Mouse (Mus musculus) CD4-positive helper T cell, adult 2 months (primary cell): ENCODE results near the gene Olfr1247.
"Not testable (repeated sequence)": the region's sequence is repeated elsewhere in the genome, so short reads cannot be mapped to it uniquely, and the experiment has no call there.

Source experiments
- DNase-seq: peaks from one replicate; pipeline ENCODE4 v3.0.0-alpha.2; 2012; ENCODE audit warnings: low read depth, missing footprints, low spot score

Gene Olfr1247

DNA sequence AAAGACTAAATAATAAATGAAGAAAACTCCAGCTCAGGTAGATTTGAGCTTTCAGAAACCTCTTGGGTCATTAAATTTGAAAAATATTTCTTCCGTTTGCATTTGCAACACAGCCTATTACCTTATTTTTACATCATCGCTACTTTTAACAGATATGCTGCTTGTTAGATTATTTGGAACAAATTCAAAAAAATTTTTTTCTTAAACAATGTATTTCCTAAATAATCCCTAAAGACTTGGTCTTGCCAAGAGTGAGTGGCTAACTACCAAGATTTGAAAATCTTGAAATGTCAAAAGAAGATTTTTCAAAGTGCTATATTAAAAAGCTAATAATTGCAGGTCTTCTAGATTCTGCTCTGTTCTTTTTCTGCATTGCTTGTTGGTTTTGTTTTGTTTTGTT lies at the start of gene Olfr1247:
Olfr1247 (minus strand) TSS at position 101 of the 400 bp plus-strand sequence.
- no peak for DNase-seq

DNA sequence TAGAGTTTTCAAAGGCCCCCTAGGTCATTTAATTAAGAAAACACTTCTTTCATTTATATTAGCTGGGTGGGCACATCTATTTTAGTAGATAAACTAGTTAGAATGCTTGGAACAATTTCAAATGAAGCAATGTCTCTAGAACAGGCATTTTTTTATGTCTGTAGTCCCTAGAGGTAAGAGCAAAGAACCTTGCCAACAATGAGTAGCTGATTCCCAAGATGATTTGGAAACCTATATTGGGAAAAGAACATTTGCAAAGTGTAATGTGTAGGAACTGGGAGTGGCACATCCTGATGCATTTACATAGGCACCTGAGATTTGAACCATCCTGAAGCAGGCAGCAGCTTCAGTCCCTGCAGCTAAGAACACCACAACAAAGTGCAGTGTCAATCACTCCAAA lies 47.4 kb upstream of the Olfr1247 start, which contains the start of gene Olfr1250:
Olfr1250 (minus strand) TSS at position 101 of the 400 bp plus-strand sequence.
- no peak for DNase-seq

DNA sequence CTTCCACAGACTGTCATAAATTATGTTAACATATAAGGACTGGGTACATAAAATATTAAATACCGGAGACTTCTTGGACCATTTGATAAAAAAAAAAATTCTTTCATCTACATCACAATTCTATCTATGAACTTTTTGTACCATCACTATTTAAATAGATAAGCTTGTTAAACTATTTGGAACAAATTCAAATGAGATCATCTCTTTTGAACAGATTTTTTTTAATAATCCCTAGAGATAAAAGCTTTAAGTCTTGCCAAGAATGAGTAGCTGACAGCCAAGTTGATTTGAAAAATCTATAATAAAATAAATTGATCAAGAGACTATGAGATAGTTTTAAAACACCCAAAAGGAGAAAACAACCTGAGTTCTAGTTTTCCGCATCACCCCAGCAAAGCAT lies 21.0 kb upstream of the Olfr1247 start, which contains the start of gene Olfr1249:
Olfr1249 (minus strand) TSS at position 101 of the 400 bp plus-strand sequence.
- no peak for DNase-seq

DNA sequence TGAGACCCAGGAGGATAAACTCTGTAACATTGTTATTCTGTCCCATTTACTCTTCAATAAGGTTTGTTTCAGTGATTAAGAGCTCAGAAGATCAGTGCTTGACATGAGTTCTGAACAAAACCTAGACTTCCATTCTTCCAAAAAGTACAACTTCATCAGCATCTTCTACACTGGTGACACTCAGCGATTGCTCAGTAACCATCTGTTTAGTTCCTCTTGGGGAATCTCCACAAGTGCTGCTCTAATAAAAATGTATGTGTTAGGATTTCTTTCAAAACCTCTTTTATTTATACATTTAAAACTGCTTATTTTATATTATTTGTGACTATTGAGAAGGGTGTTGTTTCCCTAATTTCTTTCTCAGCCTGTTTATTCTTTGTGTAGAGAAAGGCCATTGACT lies 4.2 kb upstream of the Olfr1247 start, which contains the start of gene Olfr1248:
Olfr1248 (minus strand) TSS at position 101 of the 400 bp plus-strand sequence.
- DNase-seq, result not testable (repeated sequence)

DNA sequence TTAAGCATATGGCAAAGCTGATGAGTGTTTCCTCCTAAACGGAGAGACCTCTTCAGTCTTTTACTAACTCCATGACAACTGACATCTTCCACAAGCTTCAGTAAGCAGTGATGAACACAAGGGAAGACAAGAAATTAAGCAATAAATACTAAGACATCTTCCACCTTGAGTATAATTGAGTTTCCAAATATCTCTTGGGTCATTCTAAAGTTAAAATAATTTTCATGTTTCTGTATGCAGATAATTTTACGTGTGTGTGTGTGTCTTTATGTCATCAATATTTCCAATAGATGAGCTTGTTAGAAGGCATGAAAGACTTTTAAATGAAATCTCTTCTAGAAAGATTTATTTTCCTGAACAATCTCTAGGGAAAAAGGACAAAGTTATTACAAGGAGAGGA lies 20.9 kb downstream of the Olfr1247 start, which contains the start of gene Olfr1246:
Olfr1246 (minus strand) TSS at position 101 of the 400 bp plus-strand sequence.
- no peak for DNase-seq

DNA sequence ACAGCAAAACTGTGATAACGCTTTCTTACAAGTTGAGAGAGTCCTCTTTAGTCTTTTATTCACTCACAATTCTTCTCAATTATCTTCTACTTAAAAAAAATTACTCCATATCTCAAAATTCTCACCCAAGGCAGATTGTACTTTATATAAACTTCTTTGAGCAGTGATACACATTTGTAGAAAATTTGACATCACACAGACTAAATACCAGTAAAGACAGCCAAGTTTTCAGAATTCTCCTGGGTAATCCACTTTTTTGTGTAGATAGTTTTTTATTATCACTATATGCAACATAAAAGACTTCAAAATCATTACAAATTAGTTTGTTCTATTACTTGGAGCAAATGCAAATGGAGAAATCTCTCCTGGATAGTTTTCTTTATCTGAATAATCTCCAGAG lies 35.6 kb downstream of the Olfr1247 start, which contains the start of gene Olfr1245:
Olfr1245 (minus strand) TSS at position 101 of the 400 bp plus-strand sequence.
- no peak for DNase-seq

DNA sequence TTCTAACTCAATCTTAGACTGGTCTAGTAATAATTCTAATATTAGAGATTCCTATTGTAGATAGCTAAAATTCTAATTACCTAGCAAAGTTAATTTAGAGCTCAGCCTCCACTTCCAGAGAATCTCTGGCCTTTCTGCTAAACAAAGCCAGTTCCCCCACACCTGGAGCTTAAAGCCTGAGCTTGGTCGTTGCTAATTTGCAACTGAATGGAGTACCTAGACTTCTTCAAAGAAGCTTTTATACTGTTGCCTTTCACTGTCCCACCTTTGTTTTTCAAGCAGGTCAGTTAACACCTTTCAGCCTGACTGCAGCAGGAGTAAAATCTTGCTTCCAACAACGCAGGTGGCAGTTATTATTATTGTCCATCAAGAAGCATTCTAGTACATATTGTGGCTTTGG lies 51.2 kb downstream of the Olfr1247 start:
- DNase-seq, result not testable (repeated sequence)
